Mouse (Mus musculus) small intestine, adult 2 months (tissue): Measurements from ENCODE around the gene Them5.

Experiments used
- CTCF ChIP-seq: fragments of 200-500 bp; IDR thresholded peaks from 2 replicates; pipeline ENCODE4 v1.5.1; 2012; ENCODE audit warnings: low read depth, mild to moderate bottlenecking, control low read depth, inconsistent platforms, low read length, moderate library complexity, mixed read lengths; ENCODE audit not compliant: insufficient replicate concordance, insufficient read length; ENCODE audit errors: extremely low read depth
- POLR2A ChIP-seq: fragments of 200-500 bp; IDR thresholded peaks from 2 replicates; pipeline ENCODE4 v1.6.1; 2012; ENCODE audit warnings: low read depth, mild to moderate bottlenecking, control low read depth, inconsistent platforms, low read length, moderate library complexity

DNA sequence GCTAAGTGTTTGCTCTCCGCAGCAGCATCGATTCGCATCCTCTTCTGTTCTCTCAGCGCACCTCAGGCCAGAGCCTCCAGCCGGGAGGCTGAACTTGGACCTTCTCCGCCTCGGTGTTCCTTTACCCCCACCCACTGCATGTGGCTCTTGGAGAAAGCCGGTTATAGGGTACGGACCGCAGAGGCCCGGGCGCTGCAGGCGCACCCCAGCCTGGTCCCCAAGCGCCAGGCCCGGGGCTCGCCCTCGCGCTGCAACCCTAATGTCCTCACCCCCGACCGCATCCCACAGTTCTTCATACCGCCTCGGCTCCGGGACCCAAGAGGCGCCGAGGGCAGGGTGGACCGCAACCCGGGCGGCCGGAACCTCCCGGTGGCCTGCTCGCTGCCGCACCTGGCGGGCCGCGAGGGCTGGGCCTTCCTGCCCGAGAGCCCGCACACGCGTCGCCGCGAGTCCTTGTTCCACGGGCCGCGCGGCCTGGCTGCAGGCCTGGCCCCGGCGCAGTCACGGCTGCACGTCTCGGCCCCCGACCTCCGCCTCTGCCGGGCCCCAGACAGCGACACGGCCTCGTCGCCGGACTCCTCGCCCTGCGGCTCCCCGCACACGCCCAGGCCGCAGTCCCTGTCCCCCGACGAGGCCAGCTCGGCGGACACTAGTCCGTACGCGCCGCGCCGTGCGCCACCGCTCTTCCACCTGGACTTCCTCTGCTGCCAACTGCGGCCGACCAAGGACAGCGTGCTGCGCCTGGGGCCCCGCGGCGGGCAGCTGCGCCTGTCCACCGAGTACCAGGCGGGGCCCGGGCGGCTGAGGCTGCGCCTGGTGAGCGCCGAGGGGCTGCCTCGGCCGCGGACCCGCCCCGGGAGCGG is 21.6 kb downstream of the Them5 start:
- TF ChIP-seq CTCF (no peak), POLR2A (no peak)
